Mouse (Mus musculus) kidney, postnatal 0 days (tissue): ENCODE measurements around the gene Ssu72. TPM values are rescaled to one million over a fixed set of nuclear protein-coding genes. Genes with fewer than 3 reads are reported as not detected.

ENCODE experiments used
- ATAC-seq: fragments of 200-750 bp; cut with Nextera tagmentation; replicated peaks from 2 replicates; pipeline ENCODE4 v1.8.0; 2017; ENCODE audit warnings: low read depth, moderate number of reproducible peaks, moderate TSS enrichment, moderate library complexity; ENCODE audit not compliant: low FRiP score
- DNase-seq: peaks from one replicate; pipeline ENCODE4 v3.0.0-alpha.2; 2016; ENCODE audit warnings: low spot score
- H3K27ac ChIP-seq: fragments of 300-500 bp; sonication (generic); 2 replicates; pipeline ENCODE4 v1.5.1; 2014; ENCODE audit warnings: mild to moderate bottlenecking
- H3K27me3 ChIP-seq: fragments of 300-500 bp; sonication (generic); 2 replicates; pipeline ENCODE4 v1.6.1; 2014; ENCODE audit warnings: low read length, mixed read lengths; ENCODE audit not compliant: insufficient read depth
- H3K36me3 ChIP-seq: fragments of 300-500 bp; sonication (generic); 2 replicates; pipeline ENCODE4 v1.6.1; 2014; ENCODE audit warnings: low read length, mixed read lengths; ENCODE audit not compliant: insufficient read depth
- H3K4me1 ChIP-seq: fragments of 300-500 bp; sonication (generic); replicated peaks from 2 replicates; pipeline ENCODE4 v1.6.1; 2014; ENCODE audit warnings: antibody characterized with exemption, low read length, mixed read lengths; ENCODE audit not compliant: insufficient read depth
- H3K4me2 ChIP-seq: fragments of 300-500 bp; sonication (generic); 2 replicates; pipeline ENCODE4 v1.6.1; 2014; ENCODE audit warnings: mild to moderate bottlenecking, low read length, moderate library complexity, mixed read lengths
- H3K4me3 ChIP-seq: fragments of 300-500 bp; sonication (generic); replicated peaks from 2 replicates; pipeline ENCODE4 v1.5.1; 2014; ENCODE audit warnings: low read depth, low read length
- H3K9ac ChIP-seq: fragments of 300-500 bp; sonication (generic); 2 replicates; pipeline ENCODE4 v1.6.1; 2014; ENCODE audit warnings: low read depth, low read length
- H3K9me3 ChIP-seq: fragments of 300-500 bp; sonication (generic); replicated peaks from 2 replicates; pipeline ENCODE4 v1.6.1; 2016; ENCODE audit warnings: low read length, inconsistent platforms, mixed read lengths
- CTCF ChIP-seq: IDR thresholded peaks from 2 replicates; pipeline ENCODE4 v1.5.1; 2016; ENCODE audit warnings: antibody characterized with exemption, low read depth, mild to moderate bottlenecking, moderate library complexity
- WGBS: fragments of 180-500 bp; shearing (Covaris S2); extraction: QIAGEN DNeasy Blood & Tissue Kit; methylation state at CpG from one replicate; pipeline ENCODE4 v1.1.7; 2014; 5-methylcytosine and 5-hydroxymethylcytosine counted together
- polyA plus RNA-seq: library from polyadenylated mRNA; unstranded; fragments of >200 nt; fragmentation: Nextera tagmentation; extraction: Ambion mirVana; gene quantifications from 2 replicates; pipeline ENCODE4 v1.2.1, GENCODE M21; 2015

The Ssu72 gene
- polyA plus RNA-seq, 1 experiment from 2014 or later = 159 TPM

DNA sequence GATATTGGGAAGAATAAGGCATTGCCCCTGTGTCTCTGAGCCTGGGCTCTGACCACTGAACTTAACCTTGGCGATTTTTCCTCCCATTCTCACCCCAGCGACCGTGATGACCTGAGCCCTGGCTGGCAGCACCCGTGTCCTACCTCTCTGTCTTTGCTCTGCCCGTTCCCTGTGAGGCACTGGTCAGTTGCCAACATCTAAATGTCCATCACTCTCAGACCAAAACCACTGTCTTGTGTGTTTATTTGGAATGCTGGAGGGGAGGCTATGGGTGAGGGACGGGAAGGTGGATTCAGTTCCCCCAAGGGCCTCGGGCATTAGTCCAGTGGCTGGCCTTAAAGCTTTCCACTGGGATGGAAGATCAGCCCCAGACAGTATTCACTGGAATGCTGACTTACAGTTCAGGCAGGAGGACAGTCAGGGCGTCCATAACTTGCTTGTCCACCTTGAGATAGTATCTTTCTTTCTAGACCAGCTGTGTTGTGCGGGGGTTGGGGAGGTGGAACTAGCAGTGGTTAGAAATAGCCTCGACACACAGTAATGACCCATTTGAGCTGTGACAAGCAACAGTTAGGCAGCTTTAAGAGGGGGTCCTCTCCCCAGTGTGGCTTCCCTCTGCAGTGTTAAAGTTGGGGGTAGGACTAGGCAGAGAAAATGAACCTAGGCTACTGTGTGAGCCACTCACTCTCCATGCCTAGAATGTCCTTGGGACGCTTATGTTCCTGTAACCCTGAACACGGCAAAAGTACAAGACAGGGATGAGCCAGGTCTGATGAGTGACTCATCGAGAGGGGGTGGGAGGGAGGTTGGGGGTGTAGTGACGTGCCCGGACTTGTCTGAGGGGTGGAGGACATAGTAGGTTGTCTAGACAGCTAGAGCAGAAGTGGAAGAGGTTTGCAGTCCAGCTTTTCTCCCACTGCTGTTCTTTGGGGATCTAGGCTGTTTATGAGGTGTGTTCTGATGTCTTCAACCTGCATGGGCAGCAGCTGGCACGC is 8.0 kb upstream of the Ssu72 start:
- DNase-seq (no peak), ATAC-seq (no peak)
- no peak for TF ChIP-seq CTCF
- 0 out of 2 replicates have a peak, but pooled peaks cover 6% of the 10 kb centered on the region for H3K4me1 ChIP-seq
- H3K9me3 ChIP-seq = no peaks in the 10 kb centered on the region
- no peak overlapping the region for H3K9ac ChIP-seq
- no peak overlapping the region for H3K4me2 ChIP-seq
- WGBS = 64% methylated on average over 16 of the region's 16 CpGs
- H3K4me3 ChIP-seq = no peak overlapping the region
- no peak overlapping the region for H3K27ac ChIP-seq
- H3K36me3 ChIP-seq = no peaks in the 10 kb centered on the region
- no peaks in the 10 kb centered on the region for H3K27me3 ChIP-seq

DNA sequence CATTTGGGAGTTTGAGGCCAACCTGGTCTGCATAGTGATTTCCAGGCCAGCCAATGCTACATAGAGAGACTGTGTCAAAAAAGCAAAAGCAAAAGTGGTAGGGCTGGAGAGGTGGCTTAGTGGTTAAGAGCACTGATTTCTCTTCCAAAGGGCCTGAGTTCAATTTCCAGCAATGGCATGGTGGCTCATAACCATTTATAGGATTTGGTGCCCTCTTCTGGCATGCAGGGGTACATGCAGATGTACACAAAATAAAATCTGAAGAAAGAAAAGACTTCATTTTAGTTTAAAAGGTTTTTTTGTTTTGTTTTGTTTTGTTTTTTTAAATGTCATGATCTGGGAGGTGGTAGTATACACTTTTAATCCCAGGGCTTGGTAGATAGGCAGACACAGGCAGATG is 4.2 kb upstream of the Ssu72 start:
- Histone ChIP-seq H3K4me3 (no peak overlapping the region), H3K9ac (no peak overlapping the region), H3K27ac (no peak overlapping the region), H3K4me1 (no peaks in the 10 kb centered on the region), H3K27me3 (no peaks in the 10 kb centered on the region), H3K4me2 (no peak overlapping the region), H3K9me3 (no peaks in the 10 kb centered on the region), H3K36me3 (no peaks in the 10 kb centered on the region)
- peak; percentile 87 for TF ChIP-seq CTCF
- DNase-seq (peak; percentile 73), ATAC-seq (no peak)

DNA sequence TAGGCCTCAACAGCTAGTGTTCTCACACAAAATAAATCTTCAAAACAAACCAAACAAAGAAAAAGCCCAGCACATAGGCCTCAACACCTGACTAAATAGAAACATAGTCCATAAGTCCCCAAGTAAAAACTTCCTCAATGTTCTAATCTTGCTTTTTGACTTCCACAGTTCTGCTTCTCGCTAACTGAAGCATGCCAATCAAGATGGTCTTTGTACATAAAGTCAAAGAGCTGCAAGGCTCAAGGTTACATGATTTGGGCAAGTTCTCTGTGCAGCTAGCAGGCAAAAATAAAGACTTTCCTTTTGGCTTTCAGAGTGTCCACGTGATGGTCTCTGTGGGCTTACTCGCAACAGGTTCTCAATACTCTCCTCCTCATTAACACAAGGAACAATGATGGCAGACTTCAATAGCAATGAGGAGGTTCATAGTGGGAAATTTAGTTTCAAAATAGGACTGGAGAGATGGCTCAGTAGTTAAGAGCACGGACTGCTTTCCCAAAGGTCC is 1.1 kb upstream of the Ssu72 start:
- H3K4me3 ChIP-seq = no peak overlapping the region
- H3K9me3 ChIP-seq = no peaks in the 10 kb centered on the region
- no peak overlapping the region for H3K9ac ChIP-seq
- H3K27ac ChIP-seq = no peak overlapping the region
- H3K27me3 ChIP-seq = no peaks in the 10 kb centered on the region
- 0 out of 2 replicates have a peak, but pooled peaks cover 5% of the 10 kb centered on the region for H3K4me1 ChIP-seq
- no peaks in the 10 kb centered on the region for H3K36me3 ChIP-seq
- no peak for ATAC-seq
- 99% methylated on average over 4 of the region's 4 CpGs for WGBS
- no peak for DNase-seq
- no peak for TF ChIP-seq CTCF
- H3K4me2 ChIP-seq = no peak overlapping the region

DNA sequence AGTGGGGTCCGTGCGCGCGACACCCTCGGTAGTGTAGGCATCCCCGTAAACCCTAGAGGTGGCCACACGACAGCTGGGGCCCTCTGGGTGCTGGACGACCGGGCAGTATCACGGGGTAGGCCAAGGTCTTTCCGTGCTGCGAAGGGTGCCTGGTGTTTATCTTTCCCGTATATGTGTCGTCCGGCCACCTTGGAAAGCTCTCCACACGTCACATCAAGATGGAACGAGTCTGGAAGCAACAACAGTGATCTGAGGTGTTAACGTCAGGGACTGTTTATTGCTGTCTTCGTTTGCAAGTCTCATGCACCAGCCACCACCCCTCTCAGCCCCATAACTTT is 961 bp downstream of the Ssu72 start:
- peak overlapping the region; percentile 95 for H3K4me3 ChIP-seq
- DNase-seq = peak; percentile 31
- H3K4me1 ChIP-seq = 0 out of 2 replicates have a peak, but pooled peaks cover 5% of the 10 kb centered on the region
- H3K27me3 ChIP-seq = no peaks in the 10 kb centered on the region
- H3K9me3 ChIP-seq = no peaks in the 10 kb centered on the region
- ATAC-seq = peak; percentile 55; the same call in 1 of the 2 replicates
- H3K4me2 ChIP-seq = peak overlapping the region; percentile 74
- H3K27ac ChIP-seq = peak overlapping the region; percentile 98
- under 1% methylated on average over 19 of the region's 19 CpGs for WGBS
- no peaks in the 10 kb centered on the region for H3K36me3 ChIP-seq
- no peak for TF ChIP-seq CTCF
- peak overlapping the region; percentile 94 for H3K9ac ChIP-seq

DNA sequence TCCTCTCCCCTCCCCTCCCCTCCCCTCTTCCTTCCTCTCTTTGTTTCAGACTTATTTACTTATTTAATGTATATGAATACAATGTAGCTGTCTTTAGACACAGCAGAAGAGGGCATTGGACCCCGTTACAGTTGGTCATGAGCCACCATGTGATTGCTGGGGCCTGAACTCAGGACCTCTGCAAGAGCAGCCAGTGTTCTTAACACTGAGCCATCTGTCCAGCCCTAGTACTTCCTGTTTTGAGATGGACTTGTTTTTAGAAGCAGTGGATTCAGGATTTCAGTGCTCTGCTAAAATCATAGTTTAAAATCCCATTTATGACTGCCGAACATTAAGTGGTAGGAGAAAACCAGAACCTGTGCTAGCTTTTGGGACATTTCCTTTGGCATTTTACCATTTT is 4.0 kb downstream of the Ssu72 start:
- WGBS = 73% methylated on average over 2 of the region's 2 CpGs
- no peak overlapping the region for H3K9ac ChIP-seq
- no peak overlapping the region for H3K4me3 ChIP-seq
- DNase-seq = no peak
- no peaks in the 10 kb centered on the region for H3K36me3 ChIP-seq
- no peak for TF ChIP-seq CTCF
- 0 out of 2 replicates have a peak overlapping the region, but pooled peaks have one; percentile 13 for H3K27ac ChIP-seq
- no peaks in the 10 kb centered on the region for H3K27me3 ChIP-seq
- H3K4me1 ChIP-seq = 0 out of 2 replicates have a peak, but pooled peaks cover 5% of the 10 kb centered on the region
- H3K9me3 ChIP-seq = no peaks in the 10 kb centered on the region
- H3K4me2 ChIP-seq = no peak overlapping the region
- no peak for ATAC-seq

DNA sequence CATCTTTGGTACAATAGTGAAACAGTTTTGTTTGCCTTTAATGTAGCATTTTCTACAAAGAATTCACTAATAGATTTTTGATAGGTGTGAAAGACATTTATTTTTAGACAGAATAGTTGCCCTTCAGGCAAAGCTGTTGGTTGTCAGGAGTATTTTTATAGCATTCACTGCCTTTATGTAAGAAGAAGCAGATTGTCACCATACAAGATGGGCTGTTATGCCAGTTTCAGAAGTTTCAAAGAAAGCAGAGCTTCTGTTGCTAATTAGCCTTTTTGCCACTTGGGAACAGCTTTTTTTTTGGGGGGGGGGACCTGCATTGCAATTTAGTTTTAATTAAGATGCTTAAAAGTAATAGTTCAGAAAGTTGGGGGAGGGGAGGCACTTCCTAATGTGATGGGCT is 4.4 kb downstream of the Ssu72 start:
- no peak overlapping the region for H3K4me2 ChIP-seq
- H3K27ac ChIP-seq = 0 out of 2 replicates have a peak overlapping the region, but pooled peaks have one; percentile 13
- TF ChIP-seq CTCF = no peak
- no peak for ATAC-seq
- DNase-seq = no peak
- no peak overlapping the region for H3K4me3 ChIP-seq
- H3K36me3 ChIP-seq = no peaks in the 10 kb centered on the region
- 0 out of 2 replicates have a peak, but pooled peaks cover 5% of the 10 kb centered on the region for H3K4me1 ChIP-seq
- no peaks in the 10 kb centered on the region for H3K27me3 ChIP-seq
- no peak overlapping the region for H3K9ac ChIP-seq
- H3K9me3 ChIP-seq = no peaks in the 10 kb centered on the region
